Mouse (Mus musculus) regulatory T cell (primary cell): Measurements from ENCODE around the gene Glod5.

ENCODE experiments used
- in situ Hi-C: fragments of 300-600 bp; cut with MboI, MseI; formaldehyde crosslinking; loops from one replicate; pipeline ENCODE4 v1.15.1; 2025; ENCODE audit warnings: high pct_unique_total_duplicates

Gene Glod5

GRCm38 (mm10) chrX:7968226-7968625 lies 50.1 kb downstream of the Glod5 start:
- in situ Hi-C loops = no loop called here

- in situ Hi-C loops = no loop called here
These were observed 50.6 kb downstream of the Glod5 start for GRCm38 (mm10) chrX:7967596-7968201.

GRCm38 (mm10) chrX:7966161-7966560 lies 52.1 kb downstream of the Glod5 start:
- in situ Hi-C loops = no loop called here

GRCm38 (mm10) chrX:7963829-7964626 lies 54.3 kb downstream of the Glod5 start:
- in situ Hi-C loops = no loop called here

- in situ Hi-C loops = no loop called here
These were observed 59.4 kb downstream of the Glod5 start for GRCm38 (mm10) chrX:7958868-7959267.
